Mouse (Mus musculus) G1E (cell line): ENCODE data around the gene Pdzd7.

Experiments used
- CTCF ChIP-seq: IDR thresholded peaks from 2 replicates; pipeline ENCODE4 v1.5.1; 2012; ENCODE audit warnings: low read depth, low read length, inconsistent platforms, mixed read lengths
- GATA1 ChIP-seq: IDR thresholded peaks from 2 replicates; pipeline ENCODE4 v1.6.1; 2012; ENCODE audit warnings: borderline replicate concordance, low read length, inconsistent platforms, mixed read lengths
- POLR2AphosphoS5 ChIP-seq: IDR thresholded peaks from 2 replicates; pipeline ENCODE4 v1.6.1; 2012; ENCODE audit warnings: low read depth, low read length, inconsistent platforms; ENCODE audit not compliant: insufficient replicate concordance
- TAL1 ChIP-seq: conservative IDR thresholded peaks from 2 replicates; pipeline ENCODE4 v1.6.1; 2012; ENCODE audit warnings: low read depth, low read length, inconsistent platforms, mixed read lengths

GRCm38 (mm10) chr19:44982477-44983115, 62.9 kb downstream of the Pdzd7 start:
- TF ChIP-seq TAL1 (no peak), CTCF (no peak), GATA1 (no peak), POLR2AphosphoS5 (no peak)
